Mouse (Mus musculus): Measurements from ENCODE around the gene Pnmal1.

Pnmal1 gene

DNA sequence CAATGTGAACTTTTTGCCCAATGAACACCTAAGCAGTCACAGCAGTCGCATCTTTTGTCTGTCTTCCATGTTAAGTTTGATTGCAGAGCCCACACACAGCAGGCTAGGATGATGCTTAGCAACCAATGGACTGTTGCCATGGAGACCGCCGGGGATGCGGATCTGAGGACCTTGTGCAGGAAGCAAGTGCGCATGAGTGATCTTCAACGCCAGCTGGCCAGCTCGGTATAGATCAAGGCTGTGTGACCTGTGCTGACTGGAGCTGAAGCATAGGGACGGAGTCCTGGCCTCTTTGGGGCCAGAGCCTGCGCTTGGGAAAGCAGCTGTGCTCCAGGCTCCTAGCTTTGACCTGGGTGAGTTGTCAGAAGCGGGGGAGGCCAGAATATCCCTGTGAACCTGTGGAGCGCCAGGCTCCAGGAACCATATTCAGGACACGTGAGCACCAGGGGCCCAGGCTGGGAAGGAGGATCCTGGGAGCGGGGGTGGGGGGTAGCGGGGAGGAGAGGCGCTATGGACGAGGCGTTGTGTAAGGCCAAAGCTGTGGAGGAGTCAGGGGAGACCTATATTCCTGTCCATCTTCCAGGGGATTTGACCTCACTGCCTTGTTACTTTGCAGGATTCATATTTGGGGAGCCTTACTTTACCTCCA, at the start of gene Pnmal1:
Gene Pnmal1, plus strand, starts transcription at position 141 of the 649 bp plus-strand sequence.
- DNase-seq (ENCODE audit: low read depth, low spot score): no peak

DNA sequence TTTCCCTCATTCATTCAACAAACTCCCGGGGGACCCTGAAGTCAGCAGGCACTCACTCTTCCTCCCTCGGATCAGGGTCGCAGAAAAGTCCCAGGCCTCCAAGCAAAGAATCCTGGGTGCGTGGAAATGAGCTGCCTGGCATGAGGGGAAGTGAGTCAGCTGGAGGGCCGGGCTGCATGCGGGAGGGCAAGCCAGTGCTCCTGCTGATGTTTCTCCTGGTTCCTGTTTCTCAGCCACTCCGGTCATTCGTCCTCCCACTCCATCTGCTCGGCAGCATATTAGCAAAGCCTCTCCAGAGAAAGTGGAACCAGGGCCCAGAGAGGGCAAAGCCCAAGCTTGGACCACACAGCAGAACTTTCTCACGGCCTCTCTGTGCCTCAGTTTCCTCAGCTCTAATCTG, 49.6 kb upstream of the Pnmal1 start:
- no peak for DNase-seq (ENCODE audit: low read depth, low spot score)

DNA sequence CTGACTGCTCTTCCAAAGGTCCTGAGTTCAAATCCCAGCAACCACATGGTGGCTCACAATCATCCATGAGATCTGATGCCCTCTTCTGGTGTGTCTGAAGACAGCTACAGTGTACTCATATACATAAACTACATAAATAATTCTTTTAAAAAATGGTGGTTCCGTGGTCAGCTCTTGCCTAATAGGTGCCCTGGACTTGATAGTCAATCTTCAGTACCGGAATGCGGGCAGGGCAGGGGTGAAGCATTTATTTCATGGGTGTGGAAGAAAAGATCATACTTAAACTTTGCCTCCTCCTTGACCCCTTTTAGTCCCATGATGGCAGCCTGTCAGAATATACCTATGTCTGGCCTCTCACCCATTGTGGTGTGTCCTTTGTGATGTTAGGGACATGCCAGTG, 47.6 kb upstream of the Pnmal1 start:
- no peak for DNase-seq (ENCODE audit: low read depth, low spot score)

DNA sequence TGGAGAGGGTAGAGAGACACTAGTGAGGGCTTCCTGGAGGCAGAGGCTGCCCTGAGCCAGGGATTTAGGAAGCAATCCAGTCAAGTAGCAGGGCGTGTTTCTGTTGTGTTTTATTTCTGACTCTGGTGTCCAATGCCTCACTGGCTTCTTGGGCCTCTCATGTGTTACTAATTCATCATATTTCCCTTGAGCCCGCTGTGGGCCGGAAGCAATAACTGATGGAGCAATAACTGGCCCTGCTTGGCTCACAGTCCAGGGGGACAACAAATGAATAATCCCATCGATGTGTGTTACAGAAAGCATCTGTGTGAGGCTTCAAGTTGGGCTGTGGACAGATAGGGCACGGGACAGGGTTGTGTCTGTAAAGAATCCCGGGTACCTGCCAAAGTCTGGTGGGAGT, 47.1 kb upstream of the Pnmal1 start:
- DNase-seq (ENCODE audit: low read depth, low spot score): no peak

DNA sequence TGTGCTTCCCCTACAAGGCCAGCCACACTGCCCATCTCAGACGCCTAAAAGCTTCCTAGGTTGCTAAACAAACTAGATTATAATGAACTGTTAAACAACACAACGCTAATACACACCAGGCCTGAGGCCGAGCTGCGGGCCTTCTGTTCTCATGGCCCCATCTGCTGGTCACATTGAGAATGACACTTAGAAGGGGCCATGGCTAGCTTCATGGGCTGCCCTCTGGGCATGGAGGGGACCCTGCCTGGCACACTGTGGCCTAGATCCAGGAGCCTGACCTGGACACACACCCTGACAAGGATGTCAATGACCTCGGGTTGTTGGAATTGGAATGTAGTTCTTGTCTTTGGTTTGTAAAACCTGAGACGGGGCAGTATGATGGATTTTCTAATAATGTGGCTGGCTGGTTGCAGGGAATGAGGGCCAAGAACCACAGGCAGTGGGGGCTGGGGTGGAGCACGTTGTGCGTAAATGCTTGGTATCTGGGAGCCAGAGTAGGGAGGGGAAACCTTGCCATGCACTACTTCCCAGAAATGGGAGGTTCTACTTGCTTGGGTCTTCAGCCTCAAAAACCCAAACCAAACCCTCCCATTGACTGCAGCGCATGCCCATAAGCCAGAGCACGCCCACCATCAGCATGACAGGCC, 45.5 kb upstream of the Pnmal1 start:
- DNase-seq (ENCODE audit: low read depth, low spot score): peak; percentile 86

DNA sequence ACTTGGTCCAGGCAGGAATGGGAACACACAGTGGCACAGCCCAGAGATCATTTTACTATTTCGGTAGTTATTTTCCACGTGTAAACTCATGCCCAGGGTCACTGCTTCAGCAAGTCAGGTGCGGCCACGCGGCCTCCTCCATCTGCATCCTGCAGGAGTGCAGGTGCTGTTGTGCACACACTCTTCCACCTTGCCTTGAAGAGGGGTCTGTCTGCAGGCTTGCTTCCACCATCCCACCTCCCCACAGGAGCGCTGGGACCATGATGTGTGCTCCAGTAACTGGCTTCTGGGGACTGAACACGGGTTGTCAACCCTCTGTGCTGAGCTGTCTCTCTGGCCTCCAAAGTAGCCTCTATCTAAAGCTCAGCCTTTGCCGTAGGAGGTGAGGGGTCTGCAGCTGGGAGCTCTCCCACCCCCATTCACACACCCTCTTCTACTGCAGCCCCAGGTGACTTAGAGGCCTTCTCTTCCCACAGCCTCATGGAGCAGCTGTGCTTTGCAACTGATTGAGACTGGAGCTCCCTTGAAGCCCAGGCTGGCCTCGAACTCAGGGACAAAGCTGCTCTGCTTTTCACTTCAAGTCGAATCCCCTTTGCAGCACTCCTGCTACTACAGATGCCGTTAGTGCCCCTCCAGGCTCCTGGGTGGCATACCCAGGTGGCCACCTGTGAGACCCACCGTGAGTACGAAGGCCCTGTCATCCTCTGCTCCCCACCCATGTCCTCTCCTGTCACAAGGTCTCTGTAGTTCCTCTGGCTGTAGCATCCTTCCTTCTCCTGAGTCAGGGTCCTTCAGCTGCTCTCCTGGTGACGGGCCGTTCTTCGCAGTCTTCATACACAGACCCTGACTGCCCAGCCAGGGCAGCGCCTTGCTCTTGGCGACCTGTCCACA, 44.8 kb upstream of the Pnmal1 start:
- DNase-seq (ENCODE audit: low read depth, low spot score): no peak

DNA sequence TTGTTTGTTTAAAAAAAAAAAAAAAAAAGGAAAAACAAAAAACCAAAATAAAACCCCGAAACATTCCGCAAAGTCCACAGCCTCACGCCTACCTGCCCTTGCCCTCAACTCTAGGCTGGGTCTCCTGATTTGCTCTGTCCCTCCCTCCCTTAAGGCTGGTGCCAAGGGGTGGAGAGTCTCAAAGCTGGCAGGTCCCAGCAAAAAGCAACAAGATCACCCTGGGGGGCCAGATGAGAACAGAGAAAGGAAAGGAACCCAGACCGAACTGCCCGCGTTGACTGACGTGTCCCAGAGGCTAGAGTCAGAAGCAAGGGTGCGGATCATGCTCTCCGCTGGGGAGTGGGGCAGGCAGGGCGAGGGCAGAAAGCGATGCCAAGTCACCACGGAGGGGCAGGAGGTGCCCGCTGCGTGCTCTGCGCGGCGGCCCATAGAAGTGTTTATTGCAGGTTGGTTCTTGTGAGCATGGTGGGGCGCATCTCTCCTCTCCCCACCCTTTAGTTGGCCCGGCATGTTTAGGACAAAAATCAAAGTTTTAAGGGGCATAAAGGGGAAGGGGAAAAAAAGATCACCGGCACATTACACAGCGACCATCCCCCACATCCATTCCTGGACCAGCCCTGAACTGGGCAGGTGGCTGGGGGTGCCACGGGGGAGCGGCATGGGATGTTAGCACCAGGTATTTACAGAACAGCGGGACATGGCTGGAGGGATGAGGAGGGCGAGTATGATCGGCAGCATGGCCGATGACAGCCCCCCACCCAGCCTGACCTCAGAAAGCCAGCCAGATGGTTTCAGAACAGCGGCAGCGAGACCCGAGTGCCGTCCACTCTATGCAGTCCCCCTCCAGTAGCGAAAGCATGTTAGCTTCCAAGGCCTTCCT, 43.8 kb upstream of the Pnmal1 start:
- no peak for DNase-seq (ENCODE audit: low read depth, low spot score)

DNA sequence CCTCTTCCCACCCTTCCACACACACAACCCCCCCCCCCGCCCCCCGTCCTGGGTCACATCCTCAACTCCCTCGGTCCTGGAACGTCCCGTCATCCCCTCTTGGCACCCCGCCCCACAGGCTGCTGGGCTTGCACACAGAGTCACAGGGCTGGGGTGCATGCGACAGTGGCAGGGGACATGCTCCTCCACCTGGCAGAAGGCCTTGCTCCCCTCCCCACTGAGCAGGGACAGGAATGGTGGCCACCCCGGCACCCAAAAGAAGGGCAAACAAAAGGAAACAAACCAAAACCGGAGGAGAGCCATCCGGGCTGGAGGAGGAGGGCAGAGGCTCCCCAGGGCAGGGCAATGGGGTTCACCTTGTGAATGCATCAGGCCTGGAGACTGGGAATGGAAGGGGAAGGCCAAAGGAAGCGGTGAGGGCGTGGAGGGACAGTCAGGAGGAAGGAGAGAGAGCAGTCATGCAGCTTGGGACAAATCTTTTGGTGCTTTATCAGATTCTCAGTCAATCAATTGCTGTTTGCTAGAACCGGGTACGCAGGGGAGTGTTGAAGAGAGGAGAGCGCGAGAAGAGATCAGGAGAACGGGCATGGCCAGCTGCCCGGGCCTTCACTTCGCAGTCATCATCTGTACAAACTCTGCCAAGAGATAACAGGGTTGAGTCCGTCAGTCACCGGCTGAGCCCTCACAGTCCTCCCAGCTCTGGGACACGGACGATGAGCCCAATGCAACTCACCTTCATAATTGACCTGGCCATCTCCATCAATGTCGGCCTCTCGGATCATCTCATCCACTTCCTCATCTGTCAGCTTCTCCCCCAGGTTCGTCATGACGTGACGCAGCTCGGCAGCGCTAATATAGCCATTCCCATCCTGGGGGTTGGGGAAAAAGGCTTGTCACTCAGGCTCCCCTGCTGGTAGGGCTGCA, 42.9 kb upstream of the Pnmal1 start:
- no peak for DNase-seq (ENCODE audit: low read depth, low spot score)

DNA sequence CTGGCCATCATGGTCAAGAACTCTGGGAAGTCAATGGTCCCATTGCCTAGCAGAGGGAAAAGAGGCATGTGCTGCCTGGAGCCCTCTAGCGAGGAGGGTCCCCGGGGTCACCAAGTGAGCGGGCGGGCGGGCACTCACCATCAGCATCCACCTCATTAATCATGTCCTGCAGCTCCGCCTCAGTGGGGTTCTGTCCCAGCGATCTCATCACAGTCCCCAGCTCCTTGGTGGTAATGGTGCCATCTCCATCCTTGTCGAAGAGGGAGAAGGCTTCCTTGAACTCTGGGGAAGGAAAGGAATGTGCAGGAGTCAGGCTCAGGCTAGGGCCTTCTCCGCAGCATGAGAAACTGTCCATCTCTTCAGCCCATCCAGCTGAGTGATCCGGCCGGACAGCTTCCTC, 42.0 kb upstream of the Pnmal1 start:
- DNase-seq (ENCODE audit: low read depth, low spot score): no peak

DNA sequence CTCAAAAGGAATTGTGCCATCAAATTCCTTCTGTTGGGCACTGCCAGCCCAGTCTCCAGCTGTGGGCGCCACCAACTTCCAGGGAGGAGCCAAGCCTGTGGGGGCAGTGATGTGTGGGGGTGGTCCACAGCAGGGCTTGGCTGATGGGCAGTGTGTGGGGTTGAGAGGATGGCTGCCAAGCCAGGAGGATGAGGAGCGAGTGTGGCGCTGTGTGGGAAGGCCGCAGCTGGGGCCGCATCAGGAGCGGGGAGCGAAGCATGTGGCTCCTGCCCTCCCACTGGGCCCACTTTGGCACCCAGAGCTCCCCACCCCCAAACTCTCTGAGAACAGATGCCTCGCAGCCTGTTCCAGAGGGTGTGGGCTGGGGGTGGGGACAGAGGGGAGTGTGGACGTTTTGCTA, 41.5 kb upstream of the Pnmal1 start:
- DNase-seq (ENCODE audit: low read depth, low spot score): no peak

DNA sequence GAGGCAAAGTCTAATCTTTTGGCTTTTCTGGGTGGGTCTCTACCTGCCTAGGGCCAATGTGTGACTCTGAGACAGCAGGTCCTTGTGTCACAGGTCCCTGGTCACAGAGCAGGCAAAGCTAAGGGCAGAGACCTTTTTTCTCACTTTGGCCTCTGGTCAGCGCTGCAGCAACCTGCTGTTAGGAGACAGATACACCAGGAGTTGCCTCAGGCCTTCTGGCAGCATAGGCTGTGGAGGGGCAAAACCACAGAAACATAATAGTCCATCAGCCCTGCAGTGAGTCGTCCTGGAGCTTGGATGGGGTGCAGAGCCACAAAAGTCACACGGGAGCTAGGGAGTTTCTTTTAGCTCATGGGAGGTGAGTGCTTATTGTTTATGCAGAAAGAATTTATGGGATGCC, 40.8 kb upstream of the Pnmal1 start:
- no peak for DNase-seq (ENCODE audit: low read depth, low spot score)

DNA sequence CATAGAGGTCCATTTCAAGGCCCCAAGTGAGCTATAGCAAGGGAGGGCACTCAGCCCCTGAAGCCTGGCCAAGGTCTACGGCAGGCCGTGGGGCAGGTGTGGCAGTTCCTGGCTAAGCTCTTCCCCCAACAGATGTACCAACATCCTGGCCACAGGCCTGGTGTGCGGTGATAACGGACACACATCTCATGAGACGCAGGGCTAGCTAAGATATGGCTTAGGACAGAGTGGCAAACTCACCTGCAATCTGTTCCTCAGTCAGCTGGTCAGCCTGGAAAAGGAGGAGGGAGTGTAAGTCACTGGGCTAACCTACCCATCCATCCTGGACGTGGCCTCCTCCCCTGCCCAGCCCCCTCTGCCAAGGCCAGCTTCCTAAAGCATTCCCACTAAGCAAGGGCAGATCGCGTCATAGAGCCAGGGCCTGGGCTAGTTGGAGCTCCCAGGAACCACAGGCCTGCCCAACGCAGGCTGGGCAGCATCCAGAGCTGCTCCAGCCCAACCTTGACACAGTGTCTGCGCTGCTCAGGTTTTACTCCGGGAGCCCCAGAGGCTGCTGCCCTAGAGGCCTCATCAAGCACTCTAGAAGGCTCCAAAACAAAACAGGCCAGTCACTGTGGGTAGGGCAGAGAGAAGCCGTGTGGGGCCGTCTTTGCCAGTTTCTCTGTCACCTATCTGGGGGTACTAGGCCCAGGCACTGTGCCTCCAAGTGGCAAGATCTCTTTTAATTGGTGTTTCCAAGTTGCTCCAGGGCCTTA, 39.9 kb upstream of the Pnmal1 start:
- no peak for DNase-seq (ENCODE audit: low read depth, low spot score)

DNA sequence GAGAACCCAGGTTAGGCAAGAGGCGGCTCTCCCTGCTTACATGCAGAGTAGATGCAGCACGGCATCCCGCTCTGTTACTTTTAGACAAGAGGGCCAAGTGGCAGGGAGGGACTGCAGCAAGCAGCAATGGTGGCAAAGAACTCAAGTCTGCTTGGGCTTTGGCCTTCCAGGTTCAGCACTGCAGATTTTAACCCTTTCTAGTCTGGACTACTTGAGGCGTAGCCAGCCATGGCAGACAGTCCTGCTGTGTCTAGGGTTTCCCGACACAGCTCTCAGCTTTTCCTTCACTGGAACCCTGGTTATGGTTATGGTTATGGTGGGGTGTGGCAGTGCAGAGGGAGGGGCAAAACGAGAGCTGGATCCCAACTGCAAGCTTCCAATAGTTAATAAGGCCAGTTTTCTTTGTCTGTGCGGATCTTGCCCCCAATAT, 39.3 kb upstream of the Pnmal1 start:
- no peak for DNase-seq (ENCODE audit: low read depth, low spot score)

DNA sequence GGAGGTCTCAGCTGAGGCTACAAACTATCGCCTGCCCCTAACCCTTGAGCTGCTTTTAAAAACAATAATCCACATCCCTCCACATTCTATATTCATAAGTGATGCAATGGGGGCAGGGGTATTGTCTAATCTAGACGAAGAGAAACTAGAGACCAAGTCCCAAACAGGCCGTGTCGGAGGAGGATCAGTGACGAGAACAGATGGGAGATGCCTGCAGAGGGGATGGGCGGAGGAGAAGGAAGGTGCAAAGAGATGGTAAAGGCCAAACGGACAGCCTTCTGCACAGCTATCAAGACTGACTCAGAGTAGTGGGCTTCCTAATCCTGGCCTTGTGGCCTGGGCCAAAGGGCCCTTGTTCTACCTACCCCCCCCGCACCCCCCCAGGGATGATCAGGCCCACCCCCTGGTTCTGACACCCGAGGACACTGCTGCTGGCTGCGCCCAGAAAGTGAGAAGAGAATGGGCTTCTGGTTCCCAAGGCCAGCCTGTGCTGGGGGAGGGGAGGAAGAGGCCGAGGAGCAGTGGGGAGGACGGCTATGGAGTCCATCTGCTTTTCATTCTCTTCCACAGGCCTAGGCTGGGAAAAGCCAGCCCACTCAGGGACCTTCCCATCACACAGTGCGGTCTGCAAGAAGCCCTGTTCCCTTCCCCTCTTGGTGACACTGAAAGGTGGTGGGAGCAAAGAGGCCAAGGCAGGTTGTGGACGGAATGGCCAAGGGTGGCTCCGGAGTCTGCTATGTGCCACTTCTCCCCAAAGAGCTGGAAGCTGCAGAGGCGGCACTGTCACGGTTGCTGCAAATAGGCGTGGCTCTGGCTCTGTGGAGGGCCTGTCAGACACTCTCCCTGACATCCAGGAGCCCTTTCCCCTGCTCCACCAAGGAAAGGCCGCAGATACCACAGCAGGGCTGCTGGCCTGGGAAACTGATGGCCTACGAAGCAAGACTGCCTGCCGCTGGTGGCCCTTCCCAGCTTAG, 38.4 kb upstream of the Pnmal1 start:
- no peak for DNase-seq (ENCODE audit: low read depth, low spot score)

DNA sequence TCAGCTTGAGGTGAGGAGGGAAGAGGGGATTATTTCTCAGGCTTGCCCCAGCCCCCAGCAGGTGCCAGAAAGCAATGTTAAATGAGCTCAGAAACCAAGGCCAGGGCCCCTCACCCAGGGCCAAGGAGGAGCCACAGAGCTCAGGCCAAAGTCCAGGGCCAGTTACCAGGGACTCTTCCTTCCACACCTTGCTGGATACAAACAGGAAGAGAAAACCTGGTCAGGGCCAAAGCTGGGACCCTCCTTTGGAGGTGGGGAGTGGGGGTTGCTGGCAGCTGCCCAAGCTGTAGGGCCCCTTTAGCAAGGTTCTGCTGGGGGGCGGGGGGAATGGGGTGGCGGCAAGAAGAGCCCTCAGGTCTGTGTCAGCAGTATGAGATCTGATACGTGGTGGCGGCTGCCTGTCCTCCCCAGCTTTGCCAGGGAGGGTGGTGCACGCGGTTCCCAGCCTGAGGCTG, 37.6 kb upstream of the Pnmal1 start:
- no peak for DNase-seq (ENCODE audit: low read depth, low spot score)

DNA sequence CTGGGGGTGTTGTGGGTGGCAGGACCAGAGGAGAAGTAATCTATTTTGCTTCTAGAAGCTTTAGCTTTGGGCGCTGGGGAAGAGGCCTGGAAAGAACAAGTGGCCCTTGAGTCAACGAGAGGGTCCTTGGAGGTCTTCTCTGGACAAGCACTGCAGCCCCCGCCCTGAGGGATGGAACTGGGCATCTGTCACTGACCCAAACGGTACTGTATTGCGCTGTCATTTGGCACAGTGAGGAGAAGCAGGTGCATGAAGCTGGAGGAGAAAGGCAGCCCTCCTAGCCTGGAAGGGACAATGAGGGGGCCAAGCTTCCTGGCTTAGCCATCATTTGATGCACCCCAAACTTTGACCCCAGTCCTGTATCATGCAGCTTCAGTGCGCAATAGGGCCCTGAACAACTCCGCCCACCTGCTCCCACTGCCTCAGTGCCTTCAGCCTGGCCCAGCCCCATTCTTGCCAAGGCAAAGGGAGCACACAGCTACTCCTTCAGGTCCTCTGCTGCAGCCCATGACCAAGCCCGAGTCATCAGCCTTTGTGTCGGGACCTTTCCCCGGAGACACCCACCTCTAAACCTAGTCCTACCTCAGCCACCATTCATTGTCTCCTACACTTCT, 37.0 kb upstream of the Pnmal1 start:
- peak; percentile 42 for DNase-seq (ENCODE audit: low read depth, low spot score)

DNA sequence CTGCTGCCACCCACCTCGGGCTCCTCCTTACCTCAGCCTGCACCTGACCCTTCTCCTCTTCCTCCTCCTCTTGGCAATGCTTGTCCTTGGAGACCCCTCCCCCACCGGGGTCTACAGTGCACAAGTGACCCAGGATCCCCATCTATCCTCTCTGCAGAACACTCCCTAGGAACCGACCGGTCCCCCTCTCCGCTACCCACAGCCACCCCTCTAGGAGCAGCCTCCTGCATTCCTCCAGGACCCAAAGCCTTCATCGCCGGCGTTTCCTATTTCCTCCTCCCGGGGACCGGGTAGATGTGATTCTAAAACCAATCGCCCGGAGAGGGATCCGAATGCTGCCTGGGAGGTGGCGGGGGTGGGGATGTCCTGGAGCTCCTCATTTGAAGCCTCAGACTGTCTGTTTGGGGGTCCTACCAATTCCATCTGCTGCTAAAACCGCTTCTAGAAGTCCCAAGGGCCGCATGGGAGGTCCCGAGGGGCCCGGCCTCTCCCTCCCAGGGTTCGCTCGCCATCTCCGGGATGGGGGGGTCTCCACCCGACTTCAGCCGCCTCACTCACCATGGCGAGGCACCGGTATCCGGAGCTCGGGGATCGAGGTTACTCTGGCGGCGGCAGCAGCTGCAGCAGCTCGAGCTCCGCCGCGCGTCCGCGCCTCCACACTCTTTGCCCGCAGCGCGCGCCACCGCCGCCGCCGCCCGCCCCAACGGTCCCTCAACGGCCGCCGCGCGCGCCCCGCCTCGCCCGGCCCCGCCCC, 36.0 kb upstream of the Pnmal1 start:
- no peak for DNase-seq (ENCODE audit: low read depth, low spot score)

All from CD4-positive, CD25-positive, alpha-beta regulatory T cell, adult 2 months (primary cell).